Mouse (Mus musculus) liver, postnatal 0 days (tissue): ENCODE measurements at regions not wholly inside any gene's neighbourhood (a gene's known extent, or its start where the extent isn't known, plus 50 kb on each side); places are given as distances from the start of the nearest gene placed in this dataset.

Source experiments
- CTCF ChIP-seq: sonication (generic); IDR thresholded peaks from 2 replicates; pipeline ENCODE4 v1.5.1; 2016; ENCODE audit warnings: antibody characterized with exemption, low read depth
- EP300 ChIP-seq: IDR thresholded peaks from 2 replicates; pipeline ENCODE4 v1.6.1; 2016; ENCODE audit warnings: antibody characterized with exemption, low read depth, mild to moderate bottlenecking

DNA sequence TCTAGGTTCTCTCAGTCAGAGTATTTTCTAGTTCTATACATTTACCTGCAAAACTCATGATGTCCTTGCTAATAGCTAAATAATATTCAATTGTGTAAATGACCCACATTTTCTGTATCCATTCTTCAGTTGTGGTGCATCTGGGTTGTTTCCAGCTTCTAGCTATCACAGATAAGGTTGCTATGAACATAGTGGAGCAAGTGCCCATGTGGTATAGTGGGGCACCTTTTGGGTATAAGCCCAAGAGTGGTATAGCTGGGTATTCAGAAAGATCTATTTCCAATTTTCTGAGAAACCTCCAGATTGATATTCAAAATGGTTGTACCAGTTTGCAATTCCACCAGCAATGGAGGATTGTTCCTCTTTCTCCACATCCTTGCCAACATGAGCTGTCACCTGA, 1835.1 kb upstream of the Lrrc6 start:
- TF ChIP-seq CTCF (no peak), EP300 (no peak)
